Comparison of ENCODE assay signal across 12 mouse cellular contexts in the genomic region with DNA sequence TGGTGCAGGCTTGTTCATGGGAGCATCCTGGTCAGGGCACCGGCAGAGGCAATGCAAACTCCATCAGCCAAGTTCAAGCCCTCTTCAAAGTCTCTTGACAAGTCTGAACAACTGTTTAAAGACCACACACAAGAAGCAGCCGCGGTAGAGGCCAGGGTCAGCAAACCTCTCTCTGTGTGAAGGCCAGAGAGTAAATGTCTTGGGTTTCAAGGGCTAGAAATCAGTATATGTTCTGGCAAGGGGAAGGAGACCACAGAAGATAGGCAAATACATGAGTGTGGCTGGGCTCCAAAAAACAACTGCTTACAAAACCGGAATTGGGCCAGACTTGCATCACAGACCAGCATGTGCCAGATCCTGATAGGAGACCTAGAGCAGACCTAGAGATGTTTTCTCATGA.
DNase-seq lines count a peak whose midpoint lies in the region; ATAC-seq and TF ChIP-seq lines count a peak whose summit lies in the region.
"Had no signal": no experiment of that assay in that cellular context is flagged by ENCODE, and none has a peak within 500 bp of the region (broad histone marks: within the 10 kb centered on the region; RNA-seq: fewer than 3 reads in every experiment).

No protein-coding gene starts in this region.

- intact Hi-C loops in heart, adult 2 months (cut with DNase I) = loop anchor here (5.0 kb wide), 1 partner anchor 46 kb away; no protein-coding TSS in a partner anchor

- H3K27ac ChIP-seq in heart, adult 2 months = no peak overlapping the region
- no peak overlapping the region for H3K27ac ChIP-seq in heart, embryonic 11.5 days (ENCODE audit: low read depth, low read length)
- peak overlapping the region; percentile 20; the same call in 1 of the 2 replicates for H3K27ac ChIP-seq in heart, postnatal 0 days (ENCODE audit: low read depth)
- H3K27ac ChIP-seq: hindbrain, embryonic 14.5 days had no signal

- no peak overlapping the region for H3K9ac ChIP-seq in heart, adult 2 months (ENCODE audit: low read depth, low read length)
- H3K9ac ChIP-seq in heart, embryonic 11.5 days (ENCODE audit: low read depth, low read length) = no peak overlapping the region
- H3K9ac ChIP-seq in heart, postnatal 0 days (replicated peaks; ENCODE audit: low read depth, low read length) = no peak overlapping the region
- H3K9ac ChIP-seq: forebrain, postnatal 0 days; hindbrain, embryonic 14.5 days had no signal

- H3K36me3 ChIP-seq in heart, adult 2 months (ENCODE audit: control insufficient read depth, insufficient read depth, low read length) = no peaks in the 10 kb centered on the region
- H3K36me3 ChIP-seq in heart, embryonic 11.5 days (ENCODE audit: control insufficient read depth, insufficient read depth, low read length) = no peaks in the 10 kb centered on the region
- no peaks in the 10 kb centered on the region for H3K36me3 ChIP-seq in heart, postnatal 0 days (replicated peaks; ENCODE audit: control insufficient read depth, insufficient read depth, low read length)

- no peaks in the 10 kb centered on the region for H3K27me3 ChIP-seq in heart, adult 2 months (ENCODE audit: control insufficient read depth, insufficient read depth, low read length)
- H3K27me3 ChIP-seq in heart, embryonic 11.5 days (ENCODE audit: control insufficient read depth, insufficient read depth, low read length) = no peaks in the 10 kb centered on the region
- no peaks in the 10 kb centered on the region for H3K27me3 ChIP-seq in heart, postnatal 0 days (ENCODE audit: control insufficient read depth, insufficient read depth, low read length)

- TF ChIP-seq POLR2A in heart, adult 2 months (IDR thresholded peaks at IDR 0.05; ENCODE audit: insufficient read depth, low read depth, low read length) = no peak

- no peak overlapping the region for H3K4me2 ChIP-seq in heart, embryonic 11.5 days
- no peak overlapping the region for H3K4me2 ChIP-seq in heart, postnatal 0 days (ENCODE audit: low read depth, low read length)
- H3K4me2 ChIP-seq: hindbrain, embryonic 14.5 days had no signal

- no peak for TF ChIP-seq EP300 in heart, adult 2 months (IDR thresholded peaks at IDR 0.05; ENCODE audit: insufficient read depth, low read depth, low read length)
- no peak for TF ChIP-seq EP300 in heart, postnatal 0 days (IDR thresholded peaks at IDR 0.05; ENCODE audit: low read depth)

- peak; percentile 40 to 47 for DNase-seq in heart, adult 2 months
- DNase-seq in adrenal gland, postnatal 10 days = peak; percentile 74
- no peak for DNase-seq in heart, postnatal 0 days (ENCODE audit: low spot score)
- peak; percentile 64 for DNase-seq in lung, postnatal 14 days
- DNase-seq in kidney, adult 11 months = no peak
- DNase-seq in thymus, postnatal 10 days (ENCODE audit: low spot score in 2 of 2) = no peak
- DNase-seq in layer of hippocampus, adult 8-10 months (ENCODE audit: low spot score in 2 of 2) = no peak
- DNase-seq: forebrain, postnatal 0 days; kidney, postnatal 36 days had no signal

- no peak overlapping the region for H3K4me3 ChIP-seq in heart, adult 2 months
- no peak overlapping the region for H3K4me3 ChIP-seq in heart, embryonic 11.5 days (ENCODE audit: low read depth, low read length)
- H3K4me3 ChIP-seq in heart, postnatal 0 days (ENCODE audit: low read depth, low read length) = no peak overlapping the region
- H3K4me3 ChIP-seq: megakaryocyte, embryonic 14.5 days had no signal

- ATAC-seq in heart, embryonic 11.5 days (replicated peaks; ENCODE audit: insufficient number of reproducible peaks, low FRiP score, low TSS enrichment) = no peak
- no peak for ATAC-seq in heart, postnatal 0 days (ENCODE audit: insufficient read depth, low read depth)
- ATAC-seq: forebrain, postnatal 0 days had no signal

- no peaks in the 10 kb centered on the region for H3K79me2 ChIP-seq in heart, adult 2 months (replicated peaks; ENCODE audit: control insufficient read depth, insufficient read depth, low read length)

- 59% methylated on average over 4 of the region's 4 CpGs for WGBS in heart, adult 2 months
- WGBS in heart, embryonic 11.5 days (ENCODE audit: insufficient replicate concordance) = 66% methylated on average over 4 of the region's 4 CpGs
- 70% methylated on average over 4 of the region's 4 CpGs for WGBS in heart, postnatal 0 days

- no peak for TF ChIP-seq CTCF in heart, adult 2 months (IDR thresholded peaks at IDR 0.05)
- no peak for TF ChIP-seq CTCF in heart, postnatal 0 days (IDR thresholded peaks at IDR 0.05; ENCODE audit: low read depth)

- H3K4me1 ChIP-seq in heart, adult 2 months (ENCODE audit: control insufficient read depth, insufficient read depth, low read length) = no peaks in the 10 kb centered on the region
- no peaks in the 10 kb centered on the region for H3K4me1 ChIP-seq in heart, embryonic 11.5 days (ENCODE audit: control insufficient read depth, insufficient read depth, low read length)
- no peaks in the 10 kb centered on the region for H3K4me1 ChIP-seq in heart, postnatal 0 days (ENCODE audit: control insufficient read depth, insufficient read depth)

- H3K9me3 ChIP-seq in heart, embryonic 11.5 days (replicated peaks; ENCODE audit: control insufficient read depth, low read length) = no peaks in the 10 kb centered on the region
- H3K9me3 ChIP-seq in heart, postnatal 0 days (replicated peaks; ENCODE audit: control insufficient read depth, low read length) = no peaks in the 10 kb centered on the region
- H3K9me3 ChIP-seq: megakaryocyte, embryonic 14.5 days had no signal

Comparison
In these comparisons a context has a peak if more than half of its experiments do, and no peak if none do; other contexts are left out.
1. DNase-seq: peak in heart, adult 2 months (2 of 2), adrenal gland, postnatal 10 days (single experiment) and lung, postnatal 14 days (single experiment); none in heart, postnatal 0 days (single experiment), kidney, adult 11 months (single experiment), thymus, postnatal 10 days (0 of 2) and layer of hippocampus, adult 8-10 months (0 of 2).